Mouse (Mus musculus) ES-Bruce4 (cell line): ENCODE data around the gene Mcee. TPM values are rescaled to one million over a fixed set of nuclear protein-coding genes. Genes with fewer than 3 reads are reported as not detected.

Source experiments
- H3K27ac ChIP-seq: 2 replicates; pipeline ENCODE4 v1.5.1; 2012; ENCODE audit warnings: low read length, inconsistent platforms; ENCODE audit not compliant: insufficient read depth
- H3K27me3 ChIP-seq: 2 replicates; pipeline ENCODE4 v1.6.1; 2012; ENCODE audit warnings: mild to moderate bottlenecking, low read length, inconsistent platforms; ENCODE audit not compliant: control insufficient read depth, poor library complexity, insufficient read depth, severe bottlenecking
- H3K36me3 ChIP-seq: 2 replicates; pipeline ENCODE4 v1.6.1; 2012; ENCODE audit warnings: inconsistent platforms, mild to moderate bottlenecking, low read length, moderate library complexity; ENCODE audit not compliant: control insufficient read depth, poor library complexity, insufficient read depth, severe bottlenecking
- H3K4me1 ChIP-seq: one replicate; pipeline ENCODE4 v1.8.1; 2011; ENCODE audit warnings: low read length; ENCODE audit not compliant: control insufficient read depth, insufficient read depth
- H3K4me3 ChIP-seq: 2 replicates; pipeline ENCODE4 v1.5.1; 2011; ENCODE audit warnings: low read depth, mild to moderate bottlenecking, low read length
- H3K9ac ChIP-seq: 2 replicates; pipeline ENCODE4 v1.6.1; 2012; ENCODE audit warnings: low read depth, mild to moderate bottlenecking, inconsistent platforms; ENCODE audit not compliant: poor library complexity, severe bottlenecking
- H3K9me3 ChIP-seq: replicated peaks from 2 replicates; pipeline ENCODE4 v1.6.1; 2012; ENCODE audit warnings: mild to moderate bottlenecking, low read length, inconsistent platforms; ENCODE audit not compliant: control insufficient read depth, poor library complexity, insufficient read depth, severe bottlenecking
- CTCF ChIP-seq: IDR thresholded peaks from one replicate; pipeline ENCODE4 v1.8.1; 2011; ENCODE audit warnings: low read depth, low read length
- EP300 ChIP-seq: IDR thresholded peaks from 2 replicates; pipeline ENCODE4 v1.6.1; 2011; ENCODE audit warnings: low read depth, low read length; ENCODE audit not compliant: insufficient read depth
- POLR2A ChIP-seq: IDR thresholded peaks from one replicate; pipeline ENCODE4 v1.8.1; 2011; ENCODE audit warnings: low read length; ENCODE audit not compliant: insufficient read depth
- polyA plus RNA-seq: library from polyadenylated mRNA; stranded (reverse); fragments of >200 nt; gene quantifications from 2 replicates; pipeline ENCODE4 v1.2.4, GENCODE M21; 2011; ENCODE audit warnings: low read depth; ENCODE audit not compliant: missing spikeins, insufficient read depth, insufficient read length

Mcee gene
- polyA plus RNA-seq, result 32.4 and 38.6 TPM in 2 replicates

DNA sequence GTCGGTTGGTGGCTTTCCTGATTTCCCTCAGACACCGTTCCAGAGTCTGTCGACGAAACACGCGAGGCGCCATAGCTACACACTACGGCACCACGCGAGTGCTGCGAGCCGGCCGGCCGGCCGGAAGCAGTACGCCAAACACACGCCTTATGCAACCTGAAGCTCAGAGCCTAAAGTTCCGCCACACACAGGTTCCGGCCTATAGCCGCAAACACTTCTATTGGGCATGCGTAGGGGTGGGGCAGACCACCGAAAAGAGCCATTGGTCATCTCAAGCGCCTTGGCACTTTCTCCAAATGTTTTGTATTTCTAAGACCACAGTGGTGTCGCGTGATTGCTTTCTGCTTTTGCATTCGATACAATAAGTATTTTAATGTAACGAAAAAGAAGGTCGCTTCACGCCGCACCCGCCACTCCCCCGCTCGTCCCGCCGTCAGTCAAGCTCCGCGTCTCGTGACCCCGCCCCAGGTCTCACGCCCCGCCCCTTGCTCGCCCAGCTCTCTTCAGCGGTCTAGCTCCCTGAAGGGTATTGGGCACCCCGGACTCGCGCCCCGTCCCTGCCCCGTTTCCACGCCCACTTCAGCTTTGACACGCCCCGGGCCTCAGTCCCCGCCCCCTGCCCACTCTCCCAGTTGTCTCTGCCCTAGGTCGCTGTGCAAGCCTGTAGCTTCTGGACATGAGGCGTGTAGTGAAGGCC, at the start of gene Mcee, which contains the start of gene Mphosph10:
Gene Mcee, plus strand, starts transcription at position 486 of the 697 bp plus-strand sequence.
Gene Mphosph10, minus strand, starts transcription at position 147 of the 697 bp plus-strand sequence.
- Histone ChIP-seq H3K4me3 (peak within 1 kb of the TSS; percentile 84), H3K27me3 (no peaks in the 10 kb centered on the region), H3K9me3 (no peaks in the 10 kb centered on the region), H3K27ac (no peak within 1 kb of the TSS), H3K9ac (peak within 1 kb of the TSS; percentile 77), H3K4me1 (no peaks in the 10 kb centered on the region), H3K36me3 (peaks cover 25% of the 10 kb centered on the region)
- TF ChIP-seq CTCF (no peak), POLR2A (peak; percentile 93)

GRCm38 (mm10) chr7:64347813-64348212, 44.6 kb upstream of the Mcee start:
- TF ChIP-seq CTCF (no peak), EP300 (no peak), POLR2A (no peak)

GRCm38 (mm10) chr7:64349147-64349861, 43.1 kb upstream of the Mcee start:
- Histone ChIP-seq H3K9ac (no peak overlapping the region), H3K27me3 (no peaks in the 10 kb centered on the region), H3K4me1 (no peaks in the 10 kb centered on the region), H3K9me3 (no peaks in the 10 kb centered on the region), H3K36me3 (no peaks in the 10 kb centered on the region; the same call in none of the 2 replicates), H3K4me3 (no peak overlapping the region), H3K27ac (no peak overlapping the region)
- TF ChIP-seq EP300 (no peak), POLR2A (no peak), CTCF (no peak)

More at GRCm38 (mm10) chr7:64347813-64348212, 44.6 kb upstream of the Mcee start:
- Histone ChIP-seq H3K9ac (no peak overlapping the region), H3K9me3 (0 out of 2 replicates have a peak, but pooled peaks cover 6% of the 10 kb centered on the region), H3K27me3 (no peaks in the 10 kb centered on the region), H3K4me1 (no peaks in the 10 kb centered on the region), H3K4me3 (no peak overlapping the region), H3K36me3 (no peaks in the 10 kb centered on the region; the same call in none of the 2 replicates), H3K27ac (no peak overlapping the region)

- Histone ChIP-seq H3K27me3 (no peaks in the 10 kb centered on the region), H3K4me3 (no peak overlapping the region), H3K9ac (no peak overlapping the region), H3K9me3 (no peaks in the 10 kb centered on the region), H3K36me3 (no peaks in the 10 kb centered on the region; the same call in none of the 2 replicates), H3K4me1 (no peaks in the 10 kb centered on the region), H3K27ac (no peak overlapping the region)
- TF ChIP-seq EP300 (no peak), CTCF (no peak), POLR2A (no peak)
Observed at GRCm38 (mm10) chr7:64351087-64351486, 41.3 kb upstream of the Mcee start.

DNA sequence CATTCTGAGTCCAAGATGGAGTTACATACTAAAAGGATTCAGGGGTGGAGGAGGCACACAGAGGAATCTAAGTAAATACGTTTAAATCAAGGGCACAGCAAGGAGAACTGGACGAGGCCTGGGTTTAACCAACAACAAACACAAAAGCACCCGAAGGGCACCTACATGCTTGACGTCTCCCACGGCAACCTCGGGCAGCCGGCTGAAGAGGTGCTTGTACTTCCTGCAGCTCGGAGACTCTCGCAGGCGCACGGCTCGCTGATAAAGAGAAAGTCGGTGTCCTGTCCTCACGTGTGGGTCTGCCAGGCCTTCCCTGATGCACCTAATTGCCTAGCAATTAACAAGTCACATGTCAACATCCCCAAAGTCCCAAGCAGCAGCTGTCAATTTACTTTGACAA, 38.2 kb upstream of the Mcee start:
- H3K9ac ChIP-seq, result no peak overlapping the region
- H3K4me3 ChIP-seq, result no peak overlapping the region
- H3K4me1 ChIP-seq, result no peaks in the 10 kb centered on the region
- H3K27me3 ChIP-seq, result no peaks in the 10 kb centered on the region
- H3K27ac ChIP-seq, result no peak overlapping the region
- TF ChIP-seq POLR2A (no peak), CTCF (no peak), EP300 (no peak)
- no peaks in the 10 kb centered on the region for H3K36me3 ChIP-seq
- no peaks in the 10 kb centered on the region for H3K9me3 ChIP-seq

GRCm38 (mm10) chr7:64356661-64357060, 35.7 kb upstream of the Mcee start:
- H3K4me3 ChIP-seq, result no peak overlapping the region
- H3K27me3 ChIP-seq, result no peaks in the 10 kb centered on the region
- H3K4me1 ChIP-seq, result no peaks in the 10 kb centered on the region
- H3K36me3 ChIP-seq, result no peaks in the 10 kb centered on the region
- TF ChIP-seq EP300 (no peak), CTCF (no peak), POLR2A (no peak)
- no peak overlapping the region for H3K27ac ChIP-seq
- H3K9ac ChIP-seq, result no peak overlapping the region
- H3K9me3 ChIP-seq, result no peaks in the 10 kb centered on the region
